Mouse (Mus musculus) hindbrain, embryonic 15.5 days (tissue): ENCODE measurements at regions not wholly inside any gene's neighbourhood (a gene's known extent, or its start where the extent isn't known, plus 50 kb on each side); places are given as distances from the start of the nearest gene placed in this dataset.

Source experiments
- ATAC-seq: fragments of 200-750 bp; cut with Nextera tagmentation; 2 replicates; pipeline ENCODE4 v1.8.0; 2017; ENCODE audit warnings: low read depth, moderate number of reproducible peaks, moderate TSS enrichment; ENCODE audit not compliant: low FRiP score
- H3K27ac ChIP-seq: fragments of 300-500 bp; sonication (generic); replicated peaks from 2 replicates; pipeline ENCODE4 v1.5.1; 2015; ENCODE audit warnings: mild to moderate bottlenecking, inconsistent platforms
- H3K27me3 ChIP-seq: fragments of 300-500 bp; sonication (generic); 2 replicates; pipeline ENCODE4 v1.6.1; 2015; ENCODE audit warnings: control low read depth, inconsistent platforms
- H3K36me3 ChIP-seq: fragments of 300-500 bp; sonication (generic); 2 replicates; pipeline ENCODE4 v1.6.1; 2015; ENCODE audit warnings: control low read depth, inconsistent platforms
- H3K4me1 ChIP-seq: fragments of 300-500 bp; sonication (generic); replicated peaks from 2 replicates; pipeline ENCODE4 v1.6.1; 2015; ENCODE audit warnings: control low read depth, inconsistent platforms
- H3K4me2 ChIP-seq: fragments of 300-500 bp; sonication (generic); 2 replicates; pipeline ENCODE4 v1.6.1; 2015; ENCODE audit warnings: moderate library complexity, mild to moderate bottlenecking, inconsistent platforms
- H3K4me3 ChIP-seq: fragments of 300-500 bp; sonication (generic); 2 replicates; pipeline ENCODE4 v1.5.1; 2015; ENCODE audit warnings: mild to moderate bottlenecking, inconsistent platforms
- H3K9ac ChIP-seq: fragments of 300-500 bp; sonication (generic); 2 replicates; pipeline ENCODE4 v1.6.1; 2015; ENCODE audit warnings: inconsistent platforms
- H3K9me3 ChIP-seq: fragments of 300-500 bp; sonication (generic); 2 replicates; pipeline ENCODE4 v1.6.1; 2016; ENCODE audit warnings: control low read depth, inconsistent platforms
- WGBS: fragments of 180-500 bp; shearing (Covaris S2); methylation state at CpG from one replicate; pipeline ENCODE4 v1.1.7; 2015; 5-methylcytosine and 5-hydroxymethylcytosine counted together

GRCm38 (mm10) chr10:121150668-121151067 is 116.9 kb downstream of the Wif1 start:
- H3K4me3 ChIP-seq, result no peak overlapping the region
- no peak overlapping the region for H3K4me2 ChIP-seq
- H3K27ac ChIP-seq, result no peak overlapping the region
- H3K9ac ChIP-seq, result no peak overlapping the region
- no peak for ATAC-seq
- WGBS, result 73% methylated on average over 9 of the region's 9 CpGs
- H3K9me3 ChIP-seq, result no peaks in the 10 kb centered on the region
- H3K36me3 ChIP-seq, result no peaks in the 10 kb centered on the region
- H3K4me1 ChIP-seq, result no peaks in the 10 kb centered on the region
- H3K27me3 ChIP-seq, result no peaks in the 10 kb centered on the region

- H3K9ac ChIP-seq, result no peak overlapping the region
- ATAC-seq, result no peak
- H3K4me2 ChIP-seq, result no peak overlapping the region
- no peaks in the 10 kb centered on the region for H3K4me1 ChIP-seq
- 77% methylated on average over 4 of the region's 4 CpGs for WGBS
- no peak overlapping the region for H3K27ac ChIP-seq
- no peaks in the 10 kb centered on the region for H3K9me3 ChIP-seq
- H3K27me3 ChIP-seq, result no peaks in the 10 kb centered on the region
- H3K4me3 ChIP-seq, result no peak overlapping the region
- H3K36me3 ChIP-seq, result no peaks in the 10 kb centered on the region
These were observed 119.9 kb downstream of the Wif1 start for GRCm38 (mm10) chr10:121153625-121154024.

GRCm38 (mm10) chr10:121160499-121160898 is 126.7 kb downstream of the Wif1 start:
- H3K4me1 ChIP-seq, result peaks cover 8% of the 10 kb centered on the region
- H3K36me3 ChIP-seq, result no peaks in the 10 kb centered on the region
- H3K27ac ChIP-seq, result no peak overlapping the region
- H3K27me3 ChIP-seq, result no peaks in the 10 kb centered on the region
- WGBS, result 47% methylated on average over 7 of the region's 7 CpGs
- no peaks in the 10 kb centered on the region for H3K9me3 ChIP-seq
- no peak overlapping the region for H3K4me3 ChIP-seq
- ATAC-seq, result no peak
- no peak overlapping the region for H3K4me2 ChIP-seq
- H3K9ac ChIP-seq, result no peak overlapping the region

GRCm38 (mm10) chr10:121161201-121161600 is 127.4 kb downstream of the Wif1 start:
- Histone ChIP-seq H3K4me3 (no peak overlapping the region), H3K4me1 (peaks cover 8% of the 10 kb centered on the region), H3K4me2 (no peak overlapping the region), H3K27ac (no peak overlapping the region), H3K27me3 (no peaks in the 10 kb centered on the region), H3K9me3 (no peaks in the 10 kb centered on the region), H3K9ac (no peak overlapping the region), H3K36me3 (no peaks in the 10 kb centered on the region)
- WGBS, result 62% methylated on average over 11 of the region's 11 CpGs
- ATAC-seq, result no peak

- H3K4me1 ChIP-seq, result no peaks in the 10 kb centered on the region
- no peak for ATAC-seq
These were observed 140.3 kb downstream of the Wif1 start for GRCm38 (mm10) chr10:121174022-121174421.

GRCm38 (mm10) chr10:121189139-121189538 is 155.4 kb downstream of the Wif1 start:
- H3K27ac ChIP-seq, result no peak overlapping the region
- no peak overlapping the region for H3K9ac ChIP-seq
- H3K27me3 ChIP-seq, result no peaks in the 10 kb centered on the region
- no peaks in the 10 kb centered on the region for H3K36me3 ChIP-seq
- no peak for ATAC-seq
- WGBS, result 96% methylated on average over 7 of the region's 7 CpGs
- H3K4me2 ChIP-seq, result no peak overlapping the region
- no peaks in the 10 kb centered on the region for H3K4me1 ChIP-seq
- H3K4me3 ChIP-seq, result no peak overlapping the region
- no peaks in the 10 kb centered on the region for H3K9me3 ChIP-seq

More at GRCm38 (mm10) chr10:121174022-121174421, 140.3 kb downstream of the Wif1 start:
- Histone ChIP-seq H3K4me3 (no peak overlapping the region), H3K4me2 (no peak overlapping the region), H3K36me3 (no peaks in the 10 kb centered on the region), H3K27ac (no peak overlapping the region), H3K27me3 (no peaks in the 10 kb centered on the region), H3K9ac (no peak overlapping the region), H3K9me3 (no peaks in the 10 kb centered on the region)
- 91% methylated on average over 9 of the region's 9 CpGs for WGBS

GRCm38 (mm10) chr10:121199236-121199635 is 151.8 kb downstream of the Tbc1d30 start:
- WGBS, result 70% methylated on average over 2 of the region's 2 CpGs

GRCm38 (mm10) chr10:121202531-121202930 is 148.5 kb downstream of the Tbc1d30 start:
- Histone ChIP-seq H3K9ac (no peak overlapping the region), H3K27me3 (peaks cover 31% of the 10 kb centered on the region), H3K4me1 (peaks cover 20% of the 10 kb centered on the region), H3K9me3 (no peaks in the 10 kb centered on the region), H3K27ac (no peak overlapping the region), H3K4me3 (no peak overlapping the region), H3K36me3 (no peaks in the 10 kb centered on the region), H3K4me2 (no peak overlapping the region)
- no peak for ATAC-seq
- 94% methylated on average over 7 of the region's 7 CpGs for WGBS

More at GRCm38 (mm10) chr10:121199236-121199635, 151.8 kb downstream of the Tbc1d30 start:
- Histone ChIP-seq H3K9me3 (no peaks in the 10 kb centered on the region), H3K27ac (no peak overlapping the region), H3K9ac (no peak overlapping the region), H3K4me2 (no peak overlapping the region), H3K27me3 (peaks cover 29% of the 10 kb centered on the region), H3K4me3 (no peak overlapping the region), H3K4me1 (no peaks in the 10 kb centered on the region), H3K36me3 (no peaks in the 10 kb centered on the region)
- no peak for ATAC-seq

GRCm38 (mm10) chr10:121205551-121205950 is 145.5 kb downstream of the Tbc1d30 start:
- H3K9me3 ChIP-seq, result no peaks in the 10 kb centered on the region
- peaks cover 20% of the 10 kb centered on the region for H3K4me1 ChIP-seq
- H3K27me3 ChIP-seq, result peaks cover 27% of the 10 kb centered on the region
- H3K9ac ChIP-seq, result no peak overlapping the region
- WGBS, result 73% methylated on average over 11 of the region's 11 CpGs
- no peaks in the 10 kb centered on the region for H3K36me3 ChIP-seq
- H3K4me3 ChIP-seq, result no peak overlapping the region
- H3K4me2 ChIP-seq, result 0 out of 2 replicates have a peak overlapping the region, but pooled peaks have one; percentile 6
- ATAC-seq, result no peak
- peak overlapping the region; percentile 47; the same call in 1 of the 2 replicates for H3K27ac ChIP-seq

- H3K27me3 ChIP-seq, result peaks cover 24% of the 10 kb centered on the region
- no peak overlapping the region for H3K9ac ChIP-seq
- H3K27ac ChIP-seq, result peak overlapping the region; percentile 47
- H3K4me3 ChIP-seq, result no peak overlapping the region
- H3K36me3 ChIP-seq, result no peaks in the 10 kb centered on the region
- peaks cover 20% of the 10 kb centered on the region for H3K4me1 ChIP-seq
- H3K4me2 ChIP-seq, result peak overlapping the region; percentile 33
- peak; percentile 98 for ATAC-seq
- H3K9me3 ChIP-seq, result no peaks in the 10 kb centered on the region
- 4% methylated on average over 15 of the region's 15 CpGs for WGBS
These were observed 144.9 kb downstream of the Tbc1d30 start for GRCm38 (mm10) chr10:121206002-121206742.

GRCm38 (mm10) chr10:121206743-121207039 is 144.4 kb downstream of the Tbc1d30 start:
- Histone ChIP-seq H3K27ac (peak overlapping the region; percentile 47), H3K9me3 (no peaks in the 10 kb centered on the region), H3K4me1 (peaks cover 20% of the 10 kb centered on the region), H3K9ac (no peak overlapping the region), H3K36me3 (no peaks in the 10 kb centered on the region), H3K27me3 (peaks cover 20% of the 10 kb centered on the region), H3K4me3 (no peak overlapping the region), H3K4me2 (peak overlapping the region; percentile 33)
- 31% methylated on average over 3 of the region's 3 CpGs for WGBS
- ATAC-seq, result no peak; the same call in 1 of the 2 replicates
